Mouse (Mus musculus): ENCODE measurements at regions not wholly inside any gene's neighbourhood (a gene's known extent, or its start where the extent isn't known, plus 50 kb on each side); places are given as distances from the start of the nearest gene placed in this dataset.

GRCm38 (mm10) chr1:81618880-81619279 lies 542.1 kb downstream of the Nyap2 start:
- 72% methylated on average over 2 of the region's 2 CpGs for WGBS
- H3K9ac ChIP-seq (replicated peaks; ENCODE audit: low read length, poor library complexity, severe bottlenecking): no peak overlapping the region
- no peaks in the 10 kb centered on the region for H3K9me3 ChIP-seq (ENCODE audit: low read length)
- H3K36me3 ChIP-seq (ENCODE audit: insufficient read depth, low read length): no peaks in the 10 kb centered on the region
- no peak for ATAC-seq (ENCODE audit: low FRiP score)
- DNase-seq (ENCODE audit: low spot score): no peak
- no peak for TF ChIP-seq CTCF (IDR thresholded peaks at IDR 0.05)
- H3K4me1 ChIP-seq (ENCODE audit: insufficient read depth, low read length): no peaks in the 10 kb centered on the region
- H3K4me3 ChIP-seq (ENCODE audit: low read depth, low read length): no peak overlapping the region
- no peaks in the 10 kb centered on the region for H3K27me3 ChIP-seq (ENCODE audit: insufficient read depth, low read length)
- no peak overlapping the region for H3K27ac ChIP-seq (ENCODE audit: low read depth, low read length)
- no peak overlapping the region for H3K4me2 ChIP-seq (ENCODE audit: low read depth, low read length, poor library complexity, severe bottlenecking)

DNA sequence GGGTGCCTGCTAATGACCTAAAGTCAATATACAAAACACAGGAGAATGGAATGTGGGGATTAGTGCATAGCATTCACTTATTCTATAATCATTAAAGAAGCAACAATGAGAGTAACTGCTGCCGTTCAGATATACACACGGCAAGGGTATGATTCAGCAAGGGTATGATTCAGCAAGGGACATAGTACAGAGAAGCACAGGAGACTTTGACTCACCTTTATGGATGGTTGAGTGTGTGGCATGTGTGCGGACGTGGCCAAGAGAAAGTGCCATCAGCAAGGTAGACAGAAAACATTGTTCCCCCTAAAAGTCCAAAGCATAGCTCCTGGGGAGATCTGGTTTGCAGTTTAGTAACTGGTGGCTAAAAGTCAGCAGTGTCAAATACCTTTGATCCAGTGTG lies 547.4 kb downstream of the Nyap2 start:
- ATAC-seq (ENCODE audit: low FRiP score): no peak
- 73% methylated on average over 4 of the region's 4 CpGs for WGBS

DNA sequence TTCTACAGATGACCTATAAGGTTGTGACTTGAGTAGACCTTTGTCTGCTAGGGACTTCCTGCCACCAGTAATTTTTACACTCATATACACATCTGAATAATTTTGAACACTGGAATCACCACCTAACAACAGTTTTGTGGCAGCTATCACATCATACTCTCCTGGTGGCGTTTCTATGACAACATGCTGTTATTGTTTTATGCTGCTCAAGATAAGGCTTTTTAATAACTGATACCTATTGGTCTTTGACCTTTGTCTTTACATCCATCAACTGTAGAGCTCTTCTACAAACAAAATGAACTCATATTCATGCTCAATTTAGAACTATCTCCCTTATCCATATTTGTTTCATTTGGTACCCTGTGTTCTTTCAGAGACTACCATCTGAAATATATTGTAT lies 556.0 kb downstream of the Nyap2 start:
- H3K36me3 ChIP-seq (ENCODE audit: insufficient read depth, low read length): no peaks in the 10 kb centered on the region
- no peak overlapping the region for H3K27ac ChIP-seq (ENCODE audit: low read depth, low read length)
- ATAC-seq (ENCODE audit: low FRiP score) (no peak), DNase-seq (ENCODE audit: low spot score) (no peak)
- H3K4me3 ChIP-seq (ENCODE audit: low read depth, low read length): no peak overlapping the region
- no peaks in the 10 kb centered on the region for H3K27me3 ChIP-seq (ENCODE audit: insufficient read depth, low read length)
- WGBS: 75% methylated on average over 1 of the region's 1 CpGs
- no peak for TF ChIP-seq CTCF (IDR thresholded peaks at IDR 0.05)
- H3K4me1 ChIP-seq (ENCODE audit: insufficient read depth, low read length): no peaks in the 10 kb centered on the region
- H3K4me2 ChIP-seq (ENCODE audit: low read depth, low read length, poor library complexity, severe bottlenecking): no peak overlapping the region
- no peak overlapping the region for H3K9ac ChIP-seq (replicated peaks; ENCODE audit: low read length, poor library complexity, severe bottlenecking)
- H3K9me3 ChIP-seq (ENCODE audit: low read length): no peaks in the 10 kb centered on the region

More for the DNA sequence above, 547.4 kb downstream of the Nyap2 start:
- Histone ChIP-seq H3K9me3 (ENCODE audit: low read length) (no peaks in the 10 kb centered on the region), H3K4me3 (ENCODE audit: low read depth, low read length) (no peak overlapping the region), H3K27me3 (ENCODE audit: insufficient read depth, low read length) (no peaks in the 10 kb centered on the region), H3K9ac (replicated peaks; ENCODE audit: low read length, poor library complexity, severe bottlenecking) (no peak overlapping the region), H3K27ac (ENCODE audit: low read depth, low read length) (no peak overlapping the region), H3K36me3 (ENCODE audit: insufficient read depth, low read length) (no peaks in the 10 kb centered on the region), H3K4me2 (ENCODE audit: low read depth, low read length, poor library complexity, severe bottlenecking) (no peak overlapping the region), H3K4me1 (ENCODE audit: insufficient read depth, low read length) (no peaks in the 10 kb centered on the region)
- TF ChIP-seq CTCF (IDR thresholded peaks at IDR 0.05): no peak
- DNase-seq (ENCODE audit: low spot score): no peak

- no peak for ATAC-seq (ENCODE audit: low FRiP score)
- H3K27me3 ChIP-seq (ENCODE audit: insufficient read depth, low read length): no peaks in the 10 kb centered on the region
- WGBS: 92% methylated on average over 5 of the region's 5 CpGs
- no peak for TF ChIP-seq CTCF (IDR thresholded peaks at IDR 0.05)
- no peak for DNase-seq (ENCODE audit: low spot score)
- H3K4me1 ChIP-seq (ENCODE audit: insufficient read depth, low read length): no peaks in the 10 kb centered on the region
- no peak overlapping the region for H3K27ac ChIP-seq (ENCODE audit: low read depth, low read length)
- no peak overlapping the region for H3K4me3 ChIP-seq (ENCODE audit: low read depth, low read length)
- no peaks in the 10 kb centered on the region for H3K9me3 ChIP-seq (ENCODE audit: low read length)
- H3K9ac ChIP-seq (replicated peaks; ENCODE audit: low read length, poor library complexity, severe bottlenecking): no peak overlapping the region
- no peak overlapping the region for H3K4me2 ChIP-seq (ENCODE audit: low read depth, low read length, poor library complexity, severe bottlenecking)
- H3K36me3 ChIP-seq (ENCODE audit: insufficient read depth, low read length): no peaks in the 10 kb centered on the region
These were observed 560.6 kb downstream of the Nyap2 start for GRCm38 (mm10) chr1:81637357-81637756.

DNA sequence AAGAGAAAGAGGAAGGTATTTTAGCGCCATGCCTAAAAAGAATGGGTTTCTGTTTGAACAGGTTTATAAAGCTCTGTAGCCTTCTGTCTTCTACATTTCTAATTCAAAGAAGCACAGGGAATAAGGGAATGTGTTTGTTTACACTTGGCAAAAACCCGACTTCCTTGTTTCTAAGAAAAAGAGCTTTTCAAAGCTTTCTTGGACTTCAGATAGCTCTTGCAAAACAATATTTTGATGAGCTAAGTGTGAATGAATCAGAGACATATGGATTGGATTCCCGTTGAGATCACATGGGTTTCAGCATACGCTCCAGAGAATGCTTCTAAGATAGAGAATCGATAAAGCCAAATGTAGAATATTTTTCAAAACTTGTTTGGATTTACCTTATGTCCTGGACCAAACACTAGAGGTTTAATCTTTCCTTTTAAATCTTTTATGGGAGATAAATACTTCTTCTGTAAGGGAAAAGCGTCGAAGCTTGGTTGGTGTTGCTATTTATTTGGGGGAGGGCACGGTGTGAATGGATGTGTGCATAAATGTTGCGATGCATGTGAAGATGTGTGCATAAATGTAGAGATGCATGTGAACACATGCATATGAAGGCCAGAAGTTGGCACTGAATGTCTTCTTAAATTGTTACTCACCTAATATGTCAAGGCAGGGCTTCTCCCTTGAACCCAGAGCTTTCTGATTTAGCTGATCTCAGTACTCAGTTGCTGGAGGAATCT lies 576.4 kb downstream of the Nyap2 start:
- no peak for TF ChIP-seq CTCF (IDR thresholded peaks at IDR 0.05)
- ATAC-seq (ENCODE audit: low FRiP score) (no peak), DNase-seq (ENCODE audit: low spot score) (no peak)
- no peaks in the 10 kb centered on the region for H3K27me3 ChIP-seq (ENCODE audit: insufficient read depth, low read length)
- no peaks in the 10 kb centered on the region for H3K9me3 ChIP-seq (ENCODE audit: low read length)
- no peak overlapping the region for H3K27ac ChIP-seq (ENCODE audit: low read depth, low read length)
- H3K4me3 ChIP-seq (ENCODE audit: low read depth, low read length): no peak overlapping the region
- no peaks in the 10 kb centered on the region for H3K36me3 ChIP-seq (ENCODE audit: insufficient read depth, low read length)
- H3K4me1 ChIP-seq (ENCODE audit: insufficient read depth, low read length): no peaks in the 10 kb centered on the region
- H3K4me2 ChIP-seq (ENCODE audit: low read depth, low read length, poor library complexity, severe bottlenecking): no peak overlapping the region
- H3K9ac ChIP-seq (replicated peaks; ENCODE audit: low read length, poor library complexity, severe bottlenecking): no peak overlapping the region
- 89% methylated on average over 9 of the region's 9 CpGs for WGBS

- no peak overlapping the region for H3K27ac ChIP-seq (ENCODE audit: low read depth, low read length)
- no peaks in the 10 kb centered on the region for H3K9me3 ChIP-seq (ENCODE audit: low read length)
- no peak overlapping the region for H3K9ac ChIP-seq (replicated peaks; ENCODE audit: low read length, poor library complexity, severe bottlenecking)
- H3K36me3 ChIP-seq (ENCODE audit: insufficient read depth, low read length): no peaks in the 10 kb centered on the region
- ATAC-seq (ENCODE audit: low FRiP score) (no peak), DNase-seq (ENCODE audit: low spot score) (no peak)
- no peaks in the 10 kb centered on the region for H3K4me1 ChIP-seq (ENCODE audit: insufficient read depth, low read length)
- no peak for TF ChIP-seq CTCF (IDR thresholded peaks at IDR 0.05)
- H3K27me3 ChIP-seq (ENCODE audit: insufficient read depth, low read length): no peaks in the 10 kb centered on the region
- WGBS: 71% methylated on average over 4 of the region's 4 CpGs
- H3K4me2 ChIP-seq (ENCODE audit: low read depth, low read length, poor library complexity, severe bottlenecking): no peak overlapping the region
- H3K4me3 ChIP-seq (ENCODE audit: low read depth, low read length): no peak overlapping the region
These were observed 571.7 kb upstream of the Gm9747 start for GRCm38 (mm10) chr1:81661245-81661644.

All from midbrain, postnatal 0 days (tissue).